Mouse (Mus musculus) megakaryocyte-erythroid progenitor cell, adult 5-6 weeks (primary cell): ENCODE results near the gene 4930564D02Rik. TPM values are rescaled to one million over a fixed set of nuclear protein-coding genes. Genes with fewer than 3 reads are reported as not detected.

Experiments
- ATAC-seq: replicated peaks from 2 replicates; pipeline ENCODE4 v1.8.0; 2016; ENCODE audit warnings: mild to moderate bottlenecking, inconsistent platforms; ENCODE audit not compliant: severe bottlenecking, poor library complexity, low FRiP score, low TSS enrichment
- total RNA-seq, 2 experiments: library from RNA; stranded (forward) in 1 of 2; stranded (reverse) in 1 of 2; fragments of 200-1000, 215-1000 nt in 1 of 2; fragments of >200 nt in 1 of 2; fragmentation: Nextera tagmentation in 1 of 2; gene quantifications; 2 replicates each; pipeline ENCODE4 v1.2.3; 2014 to 2017

Gene 4930564D02Rik
- not detected in 2 replicates for total RNA-seq (2014; fragmentation: Nextera tagmentation)
- not detected in 2 replicates for total RNA-seq (2017)

GRCm38 (mm10) chr3:105066544-105066943, at the start of gene 4930564D02Rik:
4930564D02Rik (plus strand) TSS chr3:105066844.
- ATAC-seq, result no peak

- ATAC-seq, result no peak
These were observed 49.3 kb upstream of the 4930564D02Rik start for GRCm38 (mm10) chr3:105017314-105017713.

GRCm38 (mm10) chr3:105018085-105018782, 48.4 kb upstream of the 4930564D02Rik start:
- no peak for ATAC-seq

GRCm38 (mm10) chr3:105018783-105019105, 47.9 kb upstream of the 4930564D02Rik start:
- ATAC-seq, result no peak

GRCm38 (mm10) chr3:105019826-105020692, 46.6 kb upstream of the 4930564D02Rik start:
- ATAC-seq, result no peak

- ATAC-seq, result no peak
These were observed 43.2 kb upstream of the 4930564D02Rik start for GRCm38 (mm10) chr3:105023371-105024005.

- no peak for ATAC-seq
These were observed 30.3 kb upstream of the 4930564D02Rik start for GRCm38 (mm10) chr3:105036281-105036847.

- no peak for ATAC-seq
These were observed 29.3 kb upstream of the 4930564D02Rik start for GRCm38 (mm10) chr3:105037240-105037770.

GRCm38 (mm10) chr3:105040002-105040401, 26.6 kb upstream of the 4930564D02Rik start:
- no peak for ATAC-seq

- no peak for ATAC-seq
These were observed 25.5 kb upstream of the 4930564D02Rik start for GRCm38 (mm10) chr3:105040983-105041625.

GRCm38 (mm10) chr3:105043746-105044145, 22.9 kb upstream of the 4930564D02Rik start:
- no peak for ATAC-seq

- ATAC-seq, result no peak
These were observed 19.8 kb upstream of the 4930564D02Rik start for GRCm38 (mm10) chr3:105046870-105047269.

GRCm38 (mm10) chr3:105047616-105048015, 19.0 kb upstream of the 4930564D02Rik start:
- ATAC-seq, result no peak

GRCm38 (mm10) chr3:105049848-105050247, 16.8 kb upstream of the 4930564D02Rik start:
- no peak for ATAC-seq

- ATAC-seq, result no peak
These were observed 15.5 kb upstream of the 4930564D02Rik start for GRCm38 (mm10) chr3:105051103-105051502.

GRCm38 (mm10) chr3:105052171-105052936, 14.3 kb upstream of the 4930564D02Rik start:
- ATAC-seq, result no peak

GRCm38 (mm10) chr3:105052937-105053697, 13.5 kb upstream of the 4930564D02Rik start, which contains the start of gene Cttnbp2nl:
Cttnbp2nl (minus strand) TSS chr3:105053146.
- peak; percentile 98 for ATAC-seq

- 0 out of 2 replicates have a peak, but pooled peaks have one; percentile 6 for ATAC-seq
These were observed 13.0 kb upstream of the 4930564D02Rik start for GRCm38 (mm10) chr3:105053698-105054001.
